Mouse (Mus musculus) heart, embryonic 10.5 days (tissue): Measurements from ENCODE around the gene Cd34. TPM values are rescaled to one million over a fixed set of nuclear protein-coding genes. Genes with fewer than 3 reads are reported as not detected.
A peak's percentile ranks its signal among the peaks of the same experiment; 100 is the strongest.

Experiments
- DNase-seq: peaks from one replicate; pipeline ENCODE4 v3.0.0-alpha.2; 2017; ENCODE audit warnings: low spot score
- H3K27ac ChIP-seq: fragments of 300-500 bp; sonication (generic); 2 replicates; pipeline ENCODE4 v1.5.1; 2016; ENCODE audit warnings: mild to moderate bottlenecking
- H3K27me3 ChIP-seq: fragments of 300-500 bp; sonication (generic); 2 replicates; pipeline ENCODE4 v1.6.1; 2016; ENCODE audit warnings: mild to moderate bottlenecking; ENCODE audit not compliant: poor library complexity, insufficient read depth, severe bottlenecking
- H3K36me3 ChIP-seq: fragments of 300-500 bp; sonication (generic); 2 replicates; pipeline ENCODE4 v1.6.1; 2016; ENCODE audit warnings: mild to moderate bottlenecking, moderate library complexity
- H3K4me1 ChIP-seq: fragments of 300-500 bp; sonication (generic); 2 replicates; pipeline ENCODE4 v1.6.1; 2016; ENCODE audit warnings: mild to moderate bottlenecking
- H3K4me3 ChIP-seq: fragments of 300-500 bp; sonication (generic); 2 replicates; pipeline ENCODE4 v1.5.1; 2016; ENCODE audit warnings: mild to moderate bottlenecking, moderate library complexity
- H3K9me3 ChIP-seq: fragments of 300-500 bp; sonication (generic); 2 replicates; pipeline ENCODE4 v1.6.1; 2016; ENCODE audit warnings: mild to moderate bottlenecking, moderate library complexity
- WGBS: fragments of 180-500 bp; shearing (Covaris S2); methylation state at CpG from one replicate; pipeline ENCODE4 v1.1.7; 2016; 5-methylcytosine and 5-hydroxymethylcytosine counted together
- polyA plus RNA-seq: library from polyadenylated mRNA; unstranded; fragments of >200 nt; fragmentation: Nextera tagmentation; extraction: Ambion mirVana; gene quantifications from 2 replicates; pipeline ENCODE4 v1.2.1, GENCODE M21; 2016

The Cd34 gene
- polyA plus RNA-seq, 1 experiment from 2014 or later, result 59.9 TPM

- Histone ChIP-seq H3K36me3 (no peaks in the 10 kb centered on the region), H3K9me3 (no peaks in the 10 kb centered on the region), H3K4me1 (peaks cover 12% of the 10 kb centered on the region; the same call in 1 of the 2 replicates), H3K27ac (no peak overlapping the region), H3K4me3 (no peak overlapping the region), H3K27me3 (peaks cover 22% of the 10 kb centered on the region)
- no peak for DNase-seq
These were observed 4.3 kb downstream of the Cd34 start for GRCm38 (mm10) chr1:194942912-194943311.

GRCm38 (mm10) chr1:194943485-194943884 lies 4.9 kb downstream of the Cd34 start:
- Histone ChIP-seq H3K9me3 (no peaks in the 10 kb centered on the region), H3K27me3 (peaks cover 16% of the 10 kb centered on the region), H3K4me3 (no peak overlapping the region), H3K27ac (0 out of 2 replicates have a peak overlapping the region, but pooled peaks have one; percentile 4), H3K4me1 (peaks cover 12% of the 10 kb centered on the region; the same call in 1 of the 2 replicates), H3K36me3 (no peaks in the 10 kb centered on the region)
- 71% methylated on average over 5 of the region's 5 CpGs for WGBS
- no peak for DNase-seq

DNA sequence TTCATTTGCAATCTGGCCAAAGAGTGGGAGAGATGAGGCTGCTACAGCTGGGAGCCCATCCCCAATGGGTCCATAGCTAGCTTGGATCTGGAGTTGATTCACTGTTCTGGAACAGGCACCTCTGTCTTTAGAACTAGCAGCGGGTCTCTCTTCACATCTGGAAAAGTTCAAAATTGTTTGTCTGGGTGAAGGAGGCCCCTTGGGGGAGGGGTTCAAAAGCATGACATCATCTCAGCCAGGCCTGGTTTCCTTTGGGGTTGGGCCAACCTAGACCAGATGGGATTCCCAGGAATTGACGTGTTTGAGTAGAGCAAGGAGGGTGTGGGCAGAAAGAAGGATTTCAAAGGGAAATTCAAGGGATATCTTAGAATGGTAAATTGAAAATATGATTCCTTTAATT lies 6.8 kb downstream of the Cd34 start:
- H3K9me3 ChIP-seq, result no peaks in the 10 kb centered on the region
- H3K36me3 ChIP-seq, result no peaks in the 10 kb centered on the region
- DNase-seq, result no peak
- no peak overlapping the region for H3K4me3 ChIP-seq
- 56% methylated on average over 2 of the region's 2 CpGs for WGBS
- H3K27me3 ChIP-seq, result no peaks in the 10 kb centered on the region
- 0 out of 2 replicates have a peak, but pooled peaks cover 5% of the 10 kb centered on the region for H3K4me1 ChIP-seq
- no peak overlapping the region; the same call in 1 of the 2 replicates for H3K27ac ChIP-seq

GRCm38 (mm10) chr1:194946467-194946866 lies 7.8 kb downstream of the Cd34 start:
- Histone ChIP-seq H3K9me3 (no peaks in the 10 kb centered on the region), H3K27me3 (no peaks in the 10 kb centered on the region), H3K27ac (no peak overlapping the region), H3K4me1 (0 out of 2 replicates have a peak, but pooled peaks cover 5% of the 10 kb centered on the region), H3K4me3 (no peak overlapping the region), H3K36me3 (no peaks in the 10 kb centered on the region)
- DNase-seq, result no peak
- 93% methylated on average over 1 of the region's 1 CpGs for WGBS

GRCm38 (mm10) chr1:194950913-194951312 lies 12.3 kb downstream of the Cd34 start:
- Histone ChIP-seq H3K4me3 (no peak overlapping the region), H3K36me3 (no peaks in the 10 kb centered on the region), H3K27ac (no peak overlapping the region), H3K9me3 (no peaks in the 10 kb centered on the region), H3K4me1 (no peaks in the 10 kb centered on the region), H3K27me3 (no peaks in the 10 kb centered on the region)
- 46% methylated on average over 2 of the region's 2 CpGs for WGBS
- DNase-seq, result no peak

- Histone ChIP-seq H3K27me3 (no peaks in the 10 kb centered on the region), H3K4me3 (no peak overlapping the region), H3K9me3 (no peaks in the 10 kb centered on the region), H3K36me3 (no peaks in the 10 kb centered on the region), H3K27ac (no peak overlapping the region), H3K4me1 (no peaks in the 10 kb centered on the region)
- no peak for DNase-seq
- WGBS, result 78% methylated on average over 1 of the region's 1 CpGs
These were observed 14.3 kb downstream of the Cd34 start for GRCm38 (mm10) chr1:194952891-194953290.

DNA sequence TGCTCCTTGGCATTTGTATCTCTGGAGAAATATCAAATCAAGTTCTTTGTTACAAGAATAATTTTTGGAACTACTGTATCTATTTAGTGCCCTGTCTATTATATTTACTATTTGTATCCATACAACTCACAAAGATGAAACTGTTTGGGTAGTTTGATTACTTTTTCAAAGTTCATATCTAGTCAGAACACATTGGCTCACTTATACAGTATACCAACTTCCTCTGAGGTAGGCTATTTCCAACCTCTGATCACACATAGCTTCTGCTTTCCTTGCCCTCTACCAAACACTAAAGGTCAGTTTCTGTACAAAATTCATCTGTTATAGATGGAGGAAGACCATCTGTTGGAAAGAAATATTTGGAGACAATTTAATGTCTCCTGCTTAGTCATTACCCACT lies 16.1 kb downstream of the Cd34 start:
- Histone ChIP-seq H3K27ac (no peak overlapping the region), H3K27me3 (no peaks in the 10 kb centered on the region), H3K36me3 (no peaks in the 10 kb centered on the region), H3K4me3 (no peak overlapping the region), H3K4me1 (no peaks in the 10 kb centered on the region), H3K9me3 (no peaks in the 10 kb centered on the region)
- DNase-seq, result no peak

DNA sequence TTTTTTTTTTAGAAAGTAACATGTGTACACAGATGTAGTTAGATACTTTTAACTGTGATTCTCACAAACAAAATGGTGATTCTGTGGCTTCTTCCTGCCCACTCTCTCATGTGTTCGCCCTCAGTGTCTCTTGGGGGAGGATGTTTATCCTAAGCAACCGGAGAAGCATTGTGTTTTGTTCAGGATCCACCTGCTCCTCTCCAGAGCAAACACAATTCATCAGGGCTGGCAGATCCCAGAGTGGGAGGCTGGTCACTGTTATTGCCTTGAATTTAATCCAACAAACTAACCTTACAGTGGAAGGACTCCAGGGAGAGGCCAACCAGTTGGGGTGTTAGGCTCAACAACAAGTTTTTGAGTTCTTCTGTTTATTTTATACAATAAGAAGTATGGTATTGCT lies 17.1 kb downstream of the Cd34 start:
- no peak overlapping the region for H3K27ac ChIP-seq
- no peaks in the 10 kb centered on the region for H3K27me3 ChIP-seq
- H3K4me1 ChIP-seq, result no peaks in the 10 kb centered on the region
- H3K4me3 ChIP-seq, result no peak overlapping the region
- no peak for DNase-seq
- WGBS, result 58% methylated on average over 2 of the region's 2 CpGs
- no peaks in the 10 kb centered on the region for H3K36me3 ChIP-seq
- no peaks in the 10 kb centered on the region for H3K9me3 ChIP-seq

DNA sequence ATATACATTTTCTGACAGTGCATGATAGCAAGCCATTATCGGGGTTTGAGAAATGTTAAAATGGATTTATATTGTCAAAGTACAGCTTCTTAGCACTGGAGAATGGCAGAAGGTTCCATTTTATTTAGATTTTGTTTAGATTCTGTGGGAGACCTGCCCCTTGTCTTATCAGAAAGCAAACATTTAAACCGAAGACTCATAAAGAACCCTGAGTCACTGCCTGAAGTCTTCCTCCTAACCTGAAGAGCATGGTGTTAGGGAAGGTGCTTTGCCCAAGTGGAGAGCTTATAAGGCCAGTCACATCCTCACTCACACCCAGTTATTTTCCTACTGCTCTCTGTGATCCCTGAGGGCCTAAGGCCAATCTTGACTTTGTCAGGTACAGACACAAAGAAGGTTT lies 18.4 kb downstream of the Cd34 start:
- no peak for DNase-seq
- H3K9me3 ChIP-seq, result no peaks in the 10 kb centered on the region
- WGBS, result 53% methylated on average over 2 of the region's 2 CpGs
- no peaks in the 10 kb centered on the region for H3K4me1 ChIP-seq
- no peaks in the 10 kb centered on the region for H3K27me3 ChIP-seq
- no peak overlapping the region for H3K4me3 ChIP-seq
- H3K27ac ChIP-seq, result no peak overlapping the region
- H3K36me3 ChIP-seq, result no peaks in the 10 kb centered on the region

DNA sequence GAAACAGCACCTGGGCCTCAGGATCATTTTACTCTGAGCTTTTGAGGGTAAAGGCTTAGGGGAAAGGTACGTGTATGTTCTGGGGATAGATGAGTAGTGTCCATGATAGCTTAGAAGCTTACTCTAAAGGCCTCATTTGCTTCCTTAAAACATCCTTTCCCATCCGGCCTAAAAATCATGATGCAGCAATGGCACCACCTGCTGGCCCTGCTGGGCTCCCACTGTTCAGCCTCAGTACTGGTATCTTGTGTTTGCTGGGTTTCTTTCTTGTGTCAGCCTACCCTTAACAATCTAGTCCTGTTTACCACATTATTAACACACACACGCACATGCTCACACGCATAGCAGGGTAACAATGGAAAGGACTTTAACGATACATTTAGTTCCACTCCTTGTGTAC lies 23.6 kb downstream of the Cd34 start:
- no peak overlapping the region for H3K4me3 ChIP-seq
- H3K27me3 ChIP-seq, result no peaks in the 10 kb centered on the region
- no peak overlapping the region for H3K27ac ChIP-seq
- no peaks in the 10 kb centered on the region for H3K36me3 ChIP-seq
- no peak for DNase-seq
- 30% methylated on average over 5 of the region's 5 CpGs for WGBS
- H3K4me1 ChIP-seq, result no peaks in the 10 kb centered on the region
- H3K9me3 ChIP-seq, result no peaks in the 10 kb centered on the region

- Histone ChIP-seq H3K27ac (no peak overlapping the region), H3K27me3 (no peaks in the 10 kb centered on the region), H3K9me3 (no peaks in the 10 kb centered on the region), H3K4me3 (no peak overlapping the region), H3K4me1 (no peaks in the 10 kb centered on the region), H3K36me3 (no peaks in the 10 kb centered on the region)
- no peak for DNase-seq
These were observed 24.1 kb downstream of the Cd34 start for GRCm38 (mm10) chr1:194962712-194963111.

DNA sequence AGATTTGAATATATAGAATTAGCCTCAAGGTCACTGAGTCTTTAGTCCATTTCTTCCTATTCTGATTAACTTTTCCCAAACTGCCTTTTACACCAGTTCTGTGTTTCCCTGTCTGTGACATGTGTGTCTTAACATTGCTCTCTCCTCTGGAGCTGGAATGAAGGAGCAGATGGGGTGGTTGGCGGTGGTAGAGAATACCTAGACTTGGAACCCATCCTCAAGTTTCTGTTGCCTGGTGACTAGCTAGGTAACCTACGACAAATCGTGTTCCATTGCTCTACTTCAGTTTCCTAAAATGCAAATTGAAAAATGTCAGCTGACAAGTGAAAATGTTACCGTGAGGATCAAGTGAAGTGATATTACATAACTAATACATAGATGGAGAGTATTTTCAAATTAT lies 33.4 kb downstream of the Cd34 start:
- 86% methylated on average over 4 of the region's 4 CpGs for WGBS

DNA sequence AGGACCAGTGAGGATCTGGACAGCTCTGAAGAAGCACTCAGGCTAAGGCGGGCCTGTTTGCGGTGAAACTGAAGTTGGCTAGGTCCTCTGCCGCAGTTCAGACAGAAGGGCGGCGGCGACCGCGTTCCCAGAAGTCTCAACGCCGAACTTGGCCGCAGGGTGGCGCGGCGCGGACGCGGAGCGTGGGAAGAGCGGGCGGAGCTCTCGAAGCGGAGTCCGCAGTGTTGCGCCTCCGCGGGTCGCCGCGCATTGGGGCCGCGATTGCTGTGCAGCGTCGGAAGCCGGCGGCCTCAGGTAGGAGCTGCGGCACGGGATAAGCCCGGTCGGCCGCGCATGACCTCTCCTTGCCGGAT lies 37.5 kb downstream of the Cd34 start:
- H3K27me3 ChIP-seq, result no peaks in the 10 kb centered on the region
- peak; percentile 89 for DNase-seq
- no peaks in the 10 kb centered on the region for H3K36me3 ChIP-seq
- WGBS, result under 1% methylated on average over 42 of the region's 42 CpGs
- H3K4me3 ChIP-seq, result peak overlapping the region; percentile 76
- peak overlapping the region; percentile 88 for H3K27ac ChIP-seq
- H3K9me3 ChIP-seq, result no peaks in the 10 kb centered on the region
- H3K4me1 ChIP-seq, result peaks cover 30% of the 10 kb centered on the region

More for the DNA sequence above, 33.4 kb downstream of the Cd34 start:
- H3K4me1 ChIP-seq, result peaks cover 7% of the 10 kb centered on the region
- H3K36me3 ChIP-seq, result no peaks in the 10 kb centered on the region
- no peaks in the 10 kb centered on the region for H3K9me3 ChIP-seq
- H3K27ac ChIP-seq, result no peak overlapping the region
- DNase-seq, result no peak
- no peaks in the 10 kb centered on the region for H3K27me3 ChIP-seq
- H3K4me3 ChIP-seq, result no peak overlapping the region

DNA sequence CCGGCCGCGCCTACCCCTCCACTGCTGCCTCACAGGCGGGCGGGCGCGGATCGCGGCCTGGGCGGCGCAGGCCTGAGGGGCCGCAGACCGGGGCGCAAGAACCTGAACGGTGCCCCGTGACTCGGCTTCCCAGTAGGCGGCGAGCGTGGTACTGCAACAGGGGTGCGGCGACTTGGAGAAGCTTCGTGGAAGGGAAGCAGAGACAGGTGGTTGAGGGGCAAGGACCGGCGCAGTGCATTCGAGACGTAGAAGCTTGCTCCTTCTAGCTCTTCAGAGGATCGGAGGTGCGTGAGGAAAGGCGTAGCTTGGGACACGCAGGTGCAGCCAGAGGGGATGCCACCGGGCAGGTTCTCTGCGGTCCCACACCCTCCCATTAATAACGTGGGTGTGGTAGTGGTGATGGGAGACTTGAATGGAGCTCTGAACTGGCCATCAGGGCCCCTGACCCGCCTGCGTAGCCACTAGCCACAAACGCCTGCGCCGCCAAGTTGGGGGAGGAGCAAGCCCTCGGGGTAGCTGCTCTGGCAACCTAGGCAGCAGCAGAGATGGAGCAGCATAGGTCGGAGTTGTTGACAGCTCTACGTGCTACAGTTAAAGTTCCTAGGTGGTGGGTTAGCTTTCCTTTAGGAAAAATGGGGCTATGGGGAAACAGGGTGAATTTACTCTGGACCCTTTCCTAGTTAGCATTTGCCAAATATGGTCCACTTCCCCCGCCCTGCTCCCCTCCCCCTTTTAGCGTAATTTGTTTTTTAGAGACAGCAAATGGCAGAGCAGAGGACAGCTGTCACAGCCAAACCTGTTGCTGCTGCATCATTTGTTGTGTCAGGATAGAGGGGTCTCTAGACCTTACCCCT lies 38.1 kb downstream of the Cd34 start:
- under 1% methylated on average over 44 of the region's 44 CpGs for WGBS
- peak overlapping the region; percentile 88 for H3K27ac ChIP-seq
- no peaks in the 10 kb centered on the region for H3K27me3 ChIP-seq
- peaks cover 30% of the 10 kb centered on the region for H3K4me1 ChIP-seq
- peak overlapping the region; percentile 76 for H3K4me3 ChIP-seq
- peak; percentile 90 for DNase-seq
- H3K36me3 ChIP-seq, result no peaks in the 10 kb centered on the region
- H3K9me3 ChIP-seq, result no peaks in the 10 kb centered on the region
